Mouse (Mus musculus): Measurements from ENCODE around the gene Nkx1-2.

GRCm38 (mm10) chr7:132640946-132641345 lies 41.5 kb upstream of the Nkx1-2 start:
- TF ChIP-seq CTCF (IDR thresholded peaks at IDR 0.05; ENCODE audit: borderline replicate concordance, extremely low read depth, insufficient read depth, insufficient read length) (no peak), POLR2A (IDR thresholded peaks at IDR 0.05; ENCODE audit: borderline replicate concordance, extremely low read depth, insufficient read depth, insufficient read length, poor library complexity, severe bottlenecking) (no peak)

Data from brain, embryonic 14.5 days (tissue).